Mouse (Mus musculus): ENCODE results near the gene Olfr164.

The Olfr164 gene

DNA sequence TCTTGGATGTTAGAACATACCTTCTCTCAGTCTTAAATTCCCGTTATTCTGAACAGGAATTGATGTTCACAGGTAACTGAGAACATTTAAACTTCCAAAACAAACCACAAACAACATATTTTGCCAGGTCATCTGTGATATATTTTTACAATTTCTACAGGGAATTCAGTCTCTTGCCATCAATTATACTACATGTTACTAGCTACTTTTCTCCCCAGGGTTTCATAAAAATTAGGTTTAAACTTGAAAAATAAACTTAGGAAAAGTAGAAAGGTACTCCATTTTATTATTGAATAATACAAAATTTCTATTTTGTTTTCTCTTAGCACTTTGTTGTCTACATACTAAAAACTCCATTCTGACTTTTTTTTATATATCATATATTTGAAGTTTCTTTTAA is at the start of gene Olfr164:
TSS of gene Olfr164 (minus strand) at position 101 of the 400 bp plus-strand sequence.
- DNase-seq (ENCODE audit: low read depth): no peak

DNA sequence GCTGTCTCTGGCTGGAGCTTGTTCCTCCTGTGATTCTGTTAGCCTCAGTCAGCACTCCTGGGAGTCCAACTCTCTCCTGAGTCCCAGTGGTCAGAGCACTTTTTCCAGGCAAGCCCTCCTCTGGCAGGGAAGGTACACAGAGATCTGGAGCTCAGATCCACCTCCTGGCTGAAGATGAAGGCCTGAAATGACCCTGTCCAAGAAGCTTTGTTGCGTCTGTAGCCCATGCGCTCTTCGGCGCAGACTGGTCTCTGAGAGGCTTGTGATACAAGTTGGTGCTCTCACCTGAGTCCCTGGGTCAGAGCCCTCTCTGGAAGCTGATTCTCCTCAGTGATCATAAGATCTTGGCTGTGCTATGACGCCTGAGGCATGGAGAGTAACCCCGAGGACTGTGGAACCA is 35.2 kb upstream of the Olfr164 start:
- DNase-seq (ENCODE audit: low read depth): no peak

DNA sequence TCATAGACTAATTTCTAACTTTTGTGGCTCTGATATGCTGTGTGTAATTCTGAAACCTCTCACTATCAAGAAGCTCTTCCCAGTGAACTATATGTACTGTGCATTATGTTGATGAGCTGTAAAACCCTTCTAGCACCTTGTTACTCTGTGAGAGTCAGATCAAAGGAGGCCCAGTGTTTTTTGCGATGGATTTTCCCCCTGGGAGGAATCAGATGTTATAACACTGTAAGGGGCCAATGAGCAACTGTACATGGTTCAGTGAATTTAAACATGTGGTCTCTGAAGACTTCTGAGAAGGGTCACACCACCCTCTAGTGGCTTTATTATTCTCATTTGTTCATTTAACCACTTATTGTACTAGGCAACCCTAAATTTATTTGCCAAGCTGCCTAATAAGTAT is 50.6 kb downstream of the Olfr164 start:
- DNase-seq (ENCODE audit: low read depth): peak; percentile 23

DNA sequence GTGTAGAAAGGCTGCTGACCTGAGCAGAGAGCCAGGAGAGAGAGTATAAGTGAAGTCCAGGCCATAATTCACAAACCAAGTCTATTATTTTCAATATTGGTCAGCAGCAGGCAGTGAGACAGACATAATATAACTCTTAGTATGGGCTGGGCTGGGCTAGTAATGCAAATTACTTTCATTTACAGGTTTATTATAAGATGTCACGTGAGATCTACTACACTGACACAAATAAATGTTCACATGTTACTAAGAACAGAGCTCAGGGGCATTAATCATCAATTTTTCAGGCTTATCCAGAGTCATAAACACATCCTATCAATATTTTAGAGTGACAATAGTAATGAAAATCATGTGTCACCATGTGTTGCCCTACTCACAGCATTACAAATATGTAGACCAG is 53.1 kb downstream of the Olfr164 start:
- DNase-seq (ENCODE audit: low read depth): no peak

DNA sequence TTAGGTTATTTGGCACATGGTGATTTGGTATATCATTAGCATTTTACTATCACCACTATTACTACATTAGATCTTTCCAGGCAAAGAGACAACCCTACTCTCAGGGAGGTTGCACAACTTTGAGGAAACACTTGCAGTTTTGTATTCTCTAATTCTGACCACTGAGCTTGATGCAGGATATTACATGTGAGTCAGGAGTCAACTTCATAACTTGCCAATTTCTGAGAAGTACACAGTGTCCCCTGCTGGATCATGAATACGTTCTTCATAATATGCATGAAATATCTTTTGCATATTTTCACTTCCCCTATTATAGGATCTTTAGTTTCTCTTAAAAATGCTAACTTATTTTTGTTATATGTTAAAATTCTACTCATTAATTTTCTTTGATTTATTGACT is 68.0 kb downstream of the Olfr164 start:
- DNase-seq (ENCODE audit: low read depth): peak; percentile 62

DNA sequence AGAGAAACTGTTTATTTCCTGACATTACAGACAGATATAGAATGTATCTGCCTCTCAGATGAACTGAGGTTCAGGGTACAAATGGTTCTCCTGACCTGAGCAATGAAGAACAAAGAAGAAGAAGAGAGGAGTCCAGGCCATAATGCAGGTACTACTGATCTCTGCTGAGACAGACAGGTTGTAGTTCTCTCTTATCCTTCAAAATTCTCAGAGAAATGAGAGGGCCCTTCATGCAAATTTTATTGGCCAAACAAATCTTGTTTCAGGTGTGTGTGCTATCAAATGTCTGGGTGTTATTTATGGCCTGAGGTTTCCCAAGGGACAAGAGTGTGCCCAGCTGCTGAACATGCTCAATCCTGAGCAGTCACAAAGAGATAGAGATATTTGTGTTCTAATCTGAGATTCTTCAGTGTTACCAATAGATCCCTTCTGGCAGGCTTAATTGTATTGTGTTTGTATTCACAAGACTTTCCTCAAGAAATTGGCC is 72.3 kb downstream of the Olfr164 start:
- no peak for DNase-seq (ENCODE audit: low read depth)

DNA sequence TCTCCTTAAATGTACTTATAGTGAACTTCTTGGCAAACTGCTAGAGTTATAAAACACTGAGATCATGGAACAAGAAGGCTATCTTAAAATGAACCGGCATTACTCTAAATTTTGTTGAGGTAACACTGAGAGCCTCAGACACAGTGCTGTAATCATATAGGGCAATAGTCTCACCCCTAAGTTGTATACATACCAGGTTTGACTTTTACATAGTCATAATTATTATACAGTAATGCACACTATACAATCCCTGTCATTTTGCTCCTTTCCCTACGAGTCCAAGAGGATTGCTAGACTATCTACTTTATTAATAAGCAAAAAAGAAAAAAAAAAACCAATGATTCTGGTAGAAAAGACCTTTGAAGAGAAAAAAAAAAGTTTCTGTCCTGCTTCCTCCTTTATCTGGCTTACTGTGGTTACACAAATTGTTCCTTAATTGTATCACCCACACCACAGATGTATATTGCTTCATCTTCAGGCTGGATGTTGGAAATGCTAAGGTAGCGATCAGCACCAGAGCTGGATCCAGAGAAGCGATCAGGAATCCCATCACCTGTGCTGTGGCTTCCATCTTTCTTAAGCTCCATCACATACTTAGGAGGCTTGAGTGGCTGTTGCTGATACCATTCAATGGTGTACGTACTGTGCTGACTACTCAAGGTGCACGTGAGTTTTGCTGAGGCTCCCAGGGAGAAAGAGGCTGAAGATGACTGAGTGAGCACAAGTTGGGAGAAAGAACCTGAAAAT is 72.9 kb downstream of the Olfr164 start:
- DNase-seq (ENCODE audit: low read depth): no peak

DNA sequence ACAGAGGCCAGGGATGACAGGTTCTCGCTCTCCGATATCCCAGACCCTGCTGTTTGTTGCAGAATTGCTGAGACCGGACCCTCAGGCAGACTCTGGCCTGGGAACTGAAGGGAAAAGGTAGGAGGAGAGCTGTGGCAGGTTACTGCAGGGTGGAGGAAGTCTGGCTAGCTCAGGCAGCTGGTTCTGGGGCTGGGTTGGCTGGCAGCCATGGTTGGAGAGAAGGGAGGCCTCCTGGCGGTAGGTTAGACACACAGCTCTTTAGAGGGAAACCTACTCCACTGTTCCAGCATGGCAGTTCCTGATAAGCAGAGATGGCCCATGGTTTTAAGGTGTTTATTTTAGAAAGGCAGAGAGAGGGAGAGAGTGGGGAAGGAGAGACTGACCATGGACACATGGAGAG is 77.1 kb downstream of the Olfr164 start:
- no peak for DNase-seq (ENCODE audit: low read depth)

All from 416B (cell line).